Mouse (Mus musculus) left cerebral cortex, adult 18-20 months (tissue): ENCODE measurements at regions not wholly inside any gene's neighbourhood (a gene's known extent, or its start where the extent isn't known, plus 50 kb on each side); places are given as distances from the start of the nearest gene placed in this dataset.
"Not testable (repeated sequence)": the region's sequence is repeated elsewhere in the genome, so short reads cannot be mapped to it uniquely, and the experiment has no call there.

ENCODE experiments used
- DNase-seq, 2 experiments: peaks; one replicate each; pipeline ENCODE4 v3.0.0; 2021 to 2022; ENCODE audit warnings: low spot score in 2 of 2, mixed read lengths in 1 of 2

GRCm38 (mm10) chr10:56884456-56885410 lies 507.6 kb downstream of the Gja1 start:
- peak; percentile 4 to 41 for DNase-seq

GRCm38 (mm10) chr10:56891530-56891929 lies 514.4 kb downstream of the Gja1 start:
- not testable (repeated sequence) for DNase-seq

GRCm38 (mm10) chr10:56892666-56893209 lies 515.6 kb downstream of the Gja1 start:
- no peak for DNase-seq

- DNase-seq: peak in 1 of 2 experiments; percentile 11
Measured at GRCm38 (mm10) chr10:56893210-56893705, 516.1 kb downstream of the Gja1 start.

GRCm38 (mm10) chr10:56899640-56900274 lies 522.6 kb downstream of the Gja1 start:
- peak in 1 of 2 experiments; percentile 10 for DNase-seq

- DNase-seq: no peak
Measured at GRCm38 (mm10) chr10:56900914-56901313, 523.8 kb downstream of the Gja1 start.

GRCm38 (mm10) chr10:56912711-56913110 lies 535.6 kb downstream of the Gja1 start:
- DNase-seq: no peak

GRCm38 (mm10) chr10:56914103-56914502 lies 537.0 kb downstream of the Gja1 start:
- DNase-seq: no peak

- DNase-seq: no peak
Measured at GRCm38 (mm10) chr10:56918412-56918811, 541.3 kb downstream of the Gja1 start.

- no peak for DNase-seq
Measured at GRCm38 (mm10) chr10:56920711-56921672, 543.9 kb downstream of the Gja1 start.

- DNase-seq: peak in 1 of 2 experiments; percentile 15
Measured at GRCm38 (mm10) chr10:56935174-56935573, 551.0 kb upstream of the Hsf2 start.

- no peak for DNase-seq
Measured at GRCm38 (mm10) chr10:56941972-56942371, 544.2 kb upstream of the Hsf2 start.

- no peak for DNase-seq
Measured at GRCm38 (mm10) chr10:56944434-56945145, 541.6 kb upstream of the Hsf2 start.

- DNase-seq: no peak
Measured at GRCm38 (mm10) chr10:56956728-56957127, 529.5 kb upstream of the Hsf2 start.

- no peak for DNase-seq
Measured at GRCm38 (mm10) chr10:56962096-56962807, 523.9 kb upstream of the Hsf2 start.

GRCm38 (mm10) chr10:56963215-56963614 lies 523.0 kb upstream of the Hsf2 start:
- DNase-seq: no peak

GRCm38 (mm10) chr10:56968913-56969312 lies 517.3 kb upstream of the Hsf2 start:
- no peak for DNase-seq

GRCm38 (mm10) chr10:56974812-56975211 lies 511.4 kb upstream of the Hsf2 start:
- DNase-seq: no peak

GRCm38 (mm10) chr10:56979601-56980000 lies 506.6 kb upstream of the Hsf2 start:
- DNase-seq: no peak
